Mouse (Mus musculus): ENCODE results near the gene Slc46a3.

DNA sequence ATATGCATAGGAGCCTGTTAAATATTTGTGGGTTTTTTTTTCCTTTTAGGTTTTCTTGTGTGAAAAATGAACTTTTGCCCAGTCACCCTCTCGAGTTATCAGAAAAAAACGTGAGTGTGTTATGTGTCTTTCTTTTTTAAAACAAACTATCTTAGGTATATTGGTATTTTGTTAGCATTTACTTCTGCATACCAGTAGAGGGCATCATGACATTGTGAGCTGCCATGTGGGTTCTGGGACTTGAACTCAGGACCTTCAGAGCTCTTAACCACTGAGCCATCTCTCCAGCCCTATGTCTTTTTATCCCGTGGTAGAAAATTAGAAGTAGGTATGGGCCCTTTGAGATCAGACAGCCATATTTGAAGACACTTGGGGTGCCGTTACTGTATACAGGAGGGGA lies 25.9 kb downstream of the Slc46a3 start:
- TF ChIP-seq CTCF (IDR thresholded peaks at IDR 0.05; ENCODE audit: extremely low read depth, insufficient read depth, low read length) = no peak
- no peak for TF ChIP-seq POLR2A (IDR thresholded peaks at IDR 0.05; ENCODE audit: extremely low read depth, insufficient read depth, low read length)

Measured in cortical plate, adult 2 months (tissue).